Mouse (Mus musculus) forebrain, embryonic 10.5 days (tissue): ENCODE data around the gene Sox9. TPM values are rescaled to one million over a fixed set of nuclear protein-coding genes. Genes with fewer than 3 reads are reported as not detected.

Experiments used
- DNase-seq: peaks from one replicate; pipeline ENCODE4 v3.0.0-alpha.2; 2017; ENCODE audit warnings: low spot score; ENCODE audit errors: extremely low spot score
- H3K27ac ChIP-seq: fragments of 300-500 bp; sonication (generic); 2 replicates; pipeline ENCODE4 v1.5.1; 2016; ENCODE audit warnings: mild to moderate bottlenecking
- H3K27me3 ChIP-seq: fragments of 300-500 bp; sonication (generic); 2 replicates; pipeline ENCODE4 v1.6.1; 2016; ENCODE audit warnings: mild to moderate bottlenecking; ENCODE audit not compliant: poor library complexity, severe bottlenecking
- H3K36me3 ChIP-seq: fragments of 300-500 bp; sonication (generic); replicated peaks from 2 replicates; pipeline ENCODE4 v1.6.1; 2016; ENCODE audit warnings: mild to moderate bottlenecking, moderate library complexity
- H3K4me1 ChIP-seq: fragments of 300-500 bp; sonication (generic); 2 replicates; pipeline ENCODE4 v1.6.1; 2016
- H3K4me3 ChIP-seq: fragments of 300-500 bp; sonication (generic); 2 replicates; pipeline ENCODE4 v1.5.1; 2016; ENCODE audit warnings: mild to moderate bottlenecking, moderate library complexity
- H3K9me3 ChIP-seq: fragments of 300-500 bp; sonication (generic); 2 replicates; pipeline ENCODE4 v1.6.1; 2016; ENCODE audit warnings: mild to moderate bottlenecking, moderate library complexity
- WGBS: fragments of 180-500 bp; shearing (Covaris S2); methylation state at CpG from one replicate; pipeline ENCODE4 v1.1.7; 2016; 5-methylcytosine and 5-hydroxymethylcytosine counted together
- polyA plus RNA-seq: library from polyadenylated mRNA; unstranded; fragments of >200 nt; fragmentation: Nextera tagmentation; extraction: Ambion mirVana; gene quantifications from 2 replicates; pipeline ENCODE4 v1.2.1, GENCODE M21; 2016

The Sox9 gene
- polyA plus RNA-seq, 1 experiment from 2014 or later, result 98.1 TPM

DNA sequence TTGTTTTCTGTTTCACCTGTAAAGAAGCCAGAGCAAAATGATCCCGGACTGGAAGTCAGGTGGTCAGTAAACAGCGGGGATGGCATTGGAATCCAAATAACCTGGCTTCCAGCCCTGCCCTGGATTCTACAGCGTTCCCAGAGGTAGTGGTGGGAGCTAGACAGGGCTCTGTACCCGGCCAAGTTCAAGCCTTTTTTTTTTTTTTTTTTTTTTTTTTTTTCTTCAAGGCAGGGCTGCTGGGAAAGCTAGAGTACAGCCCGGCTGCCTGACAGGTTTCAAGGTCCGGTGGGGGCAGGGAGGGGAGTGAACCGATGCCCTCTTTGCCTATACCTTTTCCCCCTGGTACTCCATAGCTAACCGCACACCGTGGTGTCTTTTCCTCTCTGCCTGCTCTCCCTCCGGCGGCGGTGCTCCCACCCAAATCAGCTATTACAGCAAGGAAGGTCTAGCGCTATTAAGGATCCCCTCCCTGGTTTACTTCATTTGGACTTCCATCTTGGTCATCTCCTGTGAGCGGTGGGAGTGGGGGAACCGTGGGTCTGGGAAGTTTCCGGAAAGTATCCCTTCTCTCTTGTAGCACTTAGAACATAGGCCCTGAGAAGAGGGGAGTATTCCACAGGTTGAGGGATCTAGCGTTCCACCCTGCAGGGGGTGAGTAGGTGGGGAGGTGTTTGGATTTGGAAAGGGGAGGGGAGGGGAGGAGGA lies 28.6 kb downstream of the Sox9 start:
- peak overlapping the region; percentile 53 for H3K4me3 ChIP-seq
- H3K9me3 ChIP-seq, result no peaks in the 10 kb centered on the region
- no peak for DNase-seq
- no peaks in the 10 kb centered on the region for H3K36me3 ChIP-seq
- H3K27me3 ChIP-seq, result peaks cover 32% of the 10 kb centered on the region
- H3K4me1 ChIP-seq, result peaks cover 69% of the 10 kb centered on the region
- peak overlapping the region; percentile 87 for H3K27ac ChIP-seq
- 2% methylated on average over 17 of the region's 17 CpGs for WGBS

DNA sequence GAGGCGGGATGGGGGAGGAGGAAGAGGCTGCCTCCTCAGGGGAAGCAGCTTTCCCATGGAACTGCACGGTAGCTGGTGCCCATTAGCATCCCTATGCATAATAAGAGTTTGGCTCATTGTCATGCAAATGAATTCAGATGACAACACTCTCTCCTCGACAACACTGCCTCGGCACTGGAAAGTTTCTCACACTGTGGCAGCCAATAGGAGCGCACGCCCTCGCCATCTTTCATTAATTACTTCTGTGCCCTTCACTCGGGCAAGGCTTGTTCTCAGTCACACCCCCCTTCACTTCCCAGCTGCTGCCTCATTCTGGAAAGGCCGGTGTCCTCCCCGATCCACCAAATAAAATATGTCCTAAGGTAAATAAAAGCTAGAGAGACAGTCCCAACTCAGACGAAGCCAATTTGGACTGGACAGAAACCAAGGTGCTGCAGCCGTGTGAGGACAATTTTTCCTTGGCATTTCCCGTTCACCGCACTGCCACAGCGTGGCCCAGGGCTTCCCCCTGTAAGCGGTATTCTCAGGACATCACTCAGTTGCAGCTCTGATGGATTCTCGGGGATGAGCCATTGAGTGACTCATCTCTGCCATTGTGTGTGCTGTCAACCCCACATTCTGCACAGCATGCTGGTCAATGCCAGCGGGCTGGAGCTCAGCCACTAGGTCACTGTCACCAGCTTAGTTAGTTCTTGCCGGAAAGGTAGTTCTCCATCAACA lies 29.3 kb downstream of the Sox9 start:
- Histone ChIP-seq H3K4me3 (peak overlapping the region; percentile 53), H3K27me3 (peaks cover 30% of the 10 kb centered on the region), H3K9me3 (no peaks in the 10 kb centered on the region), H3K4me1 (peaks cover 67% of the 10 kb centered on the region), H3K36me3 (no peaks in the 10 kb centered on the region), H3K27ac (peak overlapping the region; percentile 87)
- peak; percentile 80 for DNase-seq
- WGBS, result 5% methylated on average over 19 of the region's 19 CpGs

- Histone ChIP-seq H3K27ac (peak overlapping the region; percentile 31; the same call in 1 of the 2 replicates), H3K36me3 (no peaks in the 10 kb centered on the region), H3K9me3 (no peaks in the 10 kb centered on the region), H3K4me3 (no peak overlapping the region), H3K27me3 (peaks cover 17% of the 10 kb centered on the region), H3K4me1 (peaks cover 36% of the 10 kb centered on the region)
- WGBS, result 69% methylated on average over 14 of the region's 14 CpGs
- DNase-seq, result no peak
Measured at GRCm38 (mm10) chr11:112817829-112818650, 36.0 kb downstream of the Sox9 start.

- 0 out of 2 replicates have a peak overlapping the region, but pooled peaks have one; percentile 31 for H3K27ac ChIP-seq
- H3K9me3 ChIP-seq, result no peaks in the 10 kb centered on the region
- 73% methylated on average over 7 of the region's 7 CpGs for WGBS
- no peak for DNase-seq
- peaks cover 29% of the 10 kb centered on the region for H3K4me1 ChIP-seq
- peaks cover 11% of the 10 kb centered on the region; the same call in 1 of the 2 replicates for H3K27me3 ChIP-seq
- no peak overlapping the region for H3K4me3 ChIP-seq
- no peaks in the 10 kb centered on the region for H3K36me3 ChIP-seq
Measured at GRCm38 (mm10) chr11:112818651-112819270, 36.7 kb downstream of the Sox9 start.

GRCm38 (mm10) chr11:112821536-112821935 lies 39.5 kb downstream of the Sox9 start:
- no peak for DNase-seq
- H3K27ac ChIP-seq, result no peak overlapping the region
- no peak overlapping the region for H3K4me3 ChIP-seq
- WGBS, result 90% methylated on average over 2 of the region's 2 CpGs
- H3K36me3 ChIP-seq, result no peaks in the 10 kb centered on the region
- peaks cover 11% of the 10 kb centered on the region; the same call in 1 of the 2 replicates for H3K27me3 ChIP-seq
- no peaks in the 10 kb centered on the region for H3K9me3 ChIP-seq
- H3K4me1 ChIP-seq, result peaks cover 35% of the 10 kb centered on the region

DNA sequence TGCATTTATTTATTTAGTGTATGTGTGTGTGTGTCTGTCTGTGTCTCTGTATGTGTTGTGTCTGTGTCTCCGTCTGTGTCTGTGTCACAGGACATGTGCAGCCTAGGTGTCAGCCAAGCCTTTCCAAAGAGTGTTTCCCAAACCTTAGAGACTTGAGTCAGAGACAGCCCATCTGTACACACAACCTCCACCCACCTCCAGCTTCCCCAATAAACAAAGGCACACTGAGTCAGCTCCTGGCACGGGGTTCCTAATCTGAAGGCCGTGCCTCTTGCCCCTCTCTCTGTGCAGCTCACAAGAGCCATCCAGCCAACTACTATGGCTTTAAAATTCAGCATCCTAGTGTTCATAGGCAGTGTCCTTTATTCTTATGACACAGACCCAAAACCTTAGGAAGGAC lies 42.1 kb downstream of the Sox9 start:
- Histone ChIP-seq H3K36me3 (no peaks in the 10 kb centered on the region), H3K27me3 (peaks cover 4% of the 10 kb centered on the region; the same call in 1 of the 2 replicates), H3K4me3 (no peak overlapping the region), H3K9me3 (no peaks in the 10 kb centered on the region), H3K27ac (no peak overlapping the region), H3K4me1 (peaks cover 32% of the 10 kb centered on the region)
- WGBS, result 63% methylated on average over 3 of the region's 3 CpGs
- DNase-seq, result no peak

GRCm38 (mm10) chr11:112826193-112827043 lies 44.4 kb downstream of the Sox9 start:
- DNase-seq, result no peak
- peaks cover 10% of the 10 kb centered on the region for H3K27me3 ChIP-seq
- no peaks in the 10 kb centered on the region for H3K9me3 ChIP-seq
- peaks cover 23% of the 10 kb centered on the region for H3K4me1 ChIP-seq
- H3K36me3 ChIP-seq, result no peaks in the 10 kb centered on the region
- no peak overlapping the region for H3K4me3 ChIP-seq
- 76% methylated on average over 6 of the region's 6 CpGs for WGBS
- peak overlapping the region; percentile 54 for H3K27ac ChIP-seq

DNA sequence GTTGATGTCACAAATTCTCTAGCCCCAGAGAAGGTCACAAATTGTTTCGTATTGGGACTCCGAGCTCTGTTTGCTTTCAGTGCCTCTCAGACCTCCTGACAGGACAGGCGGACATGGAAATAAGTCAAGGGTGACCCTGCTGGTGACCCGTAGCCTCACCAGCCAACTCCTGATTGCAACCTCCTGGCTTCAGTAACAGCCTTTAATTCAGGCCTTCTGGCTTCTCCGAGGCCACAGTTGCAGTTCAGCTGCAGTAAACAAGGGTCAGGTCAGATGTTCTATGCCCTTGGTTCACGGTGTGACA lies 45.0 kb downstream of the Sox9 start:
- H3K36me3 ChIP-seq, result no peaks in the 10 kb centered on the region
- H3K27ac ChIP-seq, result peak overlapping the region; percentile 54
- H3K27me3 ChIP-seq, result peaks cover 10% of the 10 kb centered on the region
- no peak overlapping the region for H3K4me3 ChIP-seq
- DNase-seq, result no peak
- 60% methylated on average over 6 of the region's 6 CpGs for WGBS
- no peaks in the 10 kb centered on the region for H3K9me3 ChIP-seq
- peaks cover 27% of the 10 kb centered on the region for H3K4me1 ChIP-seq

DNA sequence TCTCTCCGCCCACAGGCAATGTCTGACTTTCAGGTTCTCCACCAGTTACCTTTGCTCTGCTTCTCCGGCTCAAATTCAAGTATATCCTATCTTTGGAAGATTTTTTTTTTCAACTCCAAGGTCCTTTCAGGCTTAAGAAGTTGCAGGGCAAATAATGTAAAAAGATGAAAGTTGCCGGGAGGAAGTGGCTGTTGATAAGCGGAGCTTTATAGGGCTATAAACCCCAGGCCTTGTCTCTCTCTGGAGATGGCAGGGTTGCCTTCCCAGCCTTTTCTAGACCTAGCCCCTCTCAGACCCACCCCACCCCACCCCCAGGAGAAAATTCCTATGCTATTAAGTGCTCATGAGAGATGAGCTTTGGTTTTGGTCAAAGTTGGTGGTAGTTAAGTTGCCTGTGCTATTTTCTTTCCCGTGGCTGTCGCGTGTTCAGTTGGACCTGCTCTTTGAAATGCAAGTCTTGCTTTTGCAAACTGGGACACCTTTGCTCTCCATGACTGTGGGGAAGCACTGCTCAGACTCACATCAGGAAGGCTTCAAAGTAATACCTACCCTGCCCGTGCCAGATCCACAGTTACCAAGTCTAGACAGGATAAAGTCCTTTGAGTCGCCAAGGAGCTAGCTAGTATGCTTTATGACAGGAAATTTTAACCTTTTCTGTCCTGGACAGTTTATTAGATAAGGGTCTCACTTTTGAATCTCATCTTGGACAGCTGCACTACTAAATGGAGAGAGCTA lies 46.7 kb downstream of the Sox9 start:
- Histone ChIP-seq H3K9me3 (no peaks in the 10 kb centered on the region), H3K27ac (no peak overlapping the region), H3K36me3 (no peaks in the 10 kb centered on the region), H3K27me3 (peaks cover 6% of the 10 kb centered on the region; the same call in 1 of the 2 replicates), H3K4me3 (no peak overlapping the region), H3K4me1 (peaks cover 38% of the 10 kb centered on the region)
- WGBS, result 93% methylated on average over 9 of the region's 9 CpGs
- no peak for DNase-seq

- Histone ChIP-seq H3K9me3 (no peaks in the 10 kb centered on the region), H3K27ac (peak overlapping the region; percentile 62; the same call in 1 of the 2 replicates), H3K4me1 (peaks cover 38% of the 10 kb centered on the region), H3K36me3 (no peaks in the 10 kb centered on the region), H3K27me3 (peaks cover 6% of the 10 kb centered on the region; the same call in 1 of the 2 replicates), H3K4me3 (no peak overlapping the region)
- DNase-seq, result no peak
- 74% methylated on average over 11 of the region's 11 CpGs for WGBS
Measured at GRCm38 (mm10) chr11:112834245-112835005, 52.4 kb downstream of the Sox9 start.
